Mouse (Mus musculus): Measurements from ENCODE around the gene Cilp.

- TF ChIP-seq CTCF (IDR thresholded peaks at IDR 0.05; ENCODE audit: low read depth, low read length) (no peak), POLR2A (IDR thresholded peaks at IDR 0.05; ENCODE audit: borderline replicate concordance, low read depth, low read length) (no peak)
Observed at GRCm38 (mm10) chr9:65252026-65252425, 13.0 kb upstream of the Cilp start.

Measured in bone marrow macrophage, adult 2 months (primary cell).